Mouse (Mus musculus): ENCODE data around the gene Fndc3b.

Gene Fndc3b

DNA sequence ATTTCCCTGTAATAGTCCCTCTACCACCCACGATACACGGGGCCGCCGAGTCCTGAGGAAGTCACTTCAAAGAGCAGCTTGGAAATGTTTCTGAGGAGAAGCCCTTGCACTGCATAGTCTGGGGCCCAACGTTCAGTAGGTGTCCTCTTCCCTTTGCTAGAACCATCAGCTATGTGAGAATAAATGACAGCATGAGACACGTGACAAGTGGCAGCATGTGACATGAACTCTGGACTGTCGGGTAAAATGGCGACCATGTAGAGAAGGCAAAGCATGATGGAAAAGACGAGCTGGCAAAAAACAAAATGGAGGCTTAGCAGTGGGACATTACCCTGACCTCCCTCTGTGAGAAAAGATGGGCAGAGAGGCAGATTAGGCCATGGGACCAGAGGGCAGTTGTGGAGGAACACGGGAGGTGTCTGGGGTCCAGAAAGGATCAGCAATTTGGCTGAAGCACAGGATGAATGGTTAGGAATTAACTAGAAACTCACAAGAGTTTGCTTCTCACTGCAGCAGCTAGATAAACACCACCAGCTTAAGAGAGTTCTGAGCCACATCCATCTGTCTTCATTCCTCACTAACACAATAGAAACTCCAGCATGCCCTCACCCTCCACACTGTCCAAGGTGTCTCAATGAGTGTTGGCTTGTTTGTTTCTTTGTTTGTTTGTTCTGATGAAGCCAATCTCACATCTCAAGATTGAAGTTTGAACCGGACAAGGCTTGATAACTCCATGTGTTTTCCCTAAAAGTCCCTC lies 118.2 kb downstream of the Fndc3b start:
- DNase-seq (ENCODE audit: low spot score), result no peak

DNA sequence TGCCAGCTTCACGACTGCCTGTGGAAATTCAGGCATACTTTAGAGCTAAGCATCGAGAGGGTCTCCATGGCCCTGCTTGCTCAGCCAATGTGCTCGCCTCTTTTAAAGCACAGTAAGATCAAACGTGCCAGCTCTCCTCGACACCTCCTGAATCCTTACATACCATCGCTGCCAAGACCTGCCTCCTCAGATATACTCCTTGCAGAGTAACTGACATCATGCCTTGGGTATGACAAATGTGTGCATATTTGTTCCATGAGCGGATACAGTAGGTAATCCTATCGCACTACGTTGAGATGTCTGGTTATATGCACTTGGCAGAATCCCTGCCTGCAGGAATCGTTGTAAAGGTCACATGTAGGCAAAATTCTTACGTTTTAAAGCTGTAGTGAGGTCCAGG lies 120.3 kb downstream of the Fndc3b start:
- DNase-seq (ENCODE audit: low spot score), result no peak

DNA sequence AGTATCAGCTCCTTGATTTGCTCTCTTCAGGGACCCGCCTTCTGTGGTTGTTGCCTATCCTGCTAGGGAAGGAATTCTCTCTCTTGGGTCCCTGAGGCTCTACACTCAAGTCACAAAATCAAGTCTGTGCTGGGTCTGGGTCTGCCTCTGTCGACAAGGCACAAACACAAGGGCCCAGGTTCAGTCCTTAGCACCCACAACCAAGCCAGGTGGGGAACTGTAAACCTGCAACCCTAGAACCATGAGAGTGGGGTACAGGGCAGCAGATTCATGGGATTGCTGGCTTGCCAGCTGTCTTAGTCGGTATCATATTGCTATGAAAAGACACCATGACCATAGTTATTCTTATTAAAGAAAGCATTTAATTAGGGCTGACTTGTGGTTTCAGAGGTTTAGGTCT lies 121.8 kb downstream of the Fndc3b start:
- no peak for DNase-seq (ENCODE audit: low spot score)

DNA sequence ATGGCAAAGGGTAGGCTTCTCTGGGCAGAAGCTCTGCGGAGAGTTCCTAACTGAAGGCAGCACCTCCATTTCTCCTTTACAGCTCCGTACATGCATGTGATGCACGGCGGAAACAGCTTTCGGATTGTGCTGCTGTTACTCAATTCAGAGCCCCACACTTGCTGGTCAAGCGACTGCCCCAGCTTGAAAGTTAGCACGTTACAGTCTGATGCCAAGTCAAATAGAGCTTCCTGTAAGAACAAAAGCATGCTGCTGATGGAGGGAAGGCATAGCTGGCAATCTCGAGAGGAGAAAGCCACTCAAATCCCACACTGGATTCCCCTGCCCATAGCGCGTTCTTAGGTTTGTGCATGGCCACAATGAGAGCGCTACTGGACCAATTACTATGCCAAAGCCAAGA lies 122.5 kb downstream of the Fndc3b start:
- no peak for DNase-seq (ENCODE audit: low spot score)

DNA sequence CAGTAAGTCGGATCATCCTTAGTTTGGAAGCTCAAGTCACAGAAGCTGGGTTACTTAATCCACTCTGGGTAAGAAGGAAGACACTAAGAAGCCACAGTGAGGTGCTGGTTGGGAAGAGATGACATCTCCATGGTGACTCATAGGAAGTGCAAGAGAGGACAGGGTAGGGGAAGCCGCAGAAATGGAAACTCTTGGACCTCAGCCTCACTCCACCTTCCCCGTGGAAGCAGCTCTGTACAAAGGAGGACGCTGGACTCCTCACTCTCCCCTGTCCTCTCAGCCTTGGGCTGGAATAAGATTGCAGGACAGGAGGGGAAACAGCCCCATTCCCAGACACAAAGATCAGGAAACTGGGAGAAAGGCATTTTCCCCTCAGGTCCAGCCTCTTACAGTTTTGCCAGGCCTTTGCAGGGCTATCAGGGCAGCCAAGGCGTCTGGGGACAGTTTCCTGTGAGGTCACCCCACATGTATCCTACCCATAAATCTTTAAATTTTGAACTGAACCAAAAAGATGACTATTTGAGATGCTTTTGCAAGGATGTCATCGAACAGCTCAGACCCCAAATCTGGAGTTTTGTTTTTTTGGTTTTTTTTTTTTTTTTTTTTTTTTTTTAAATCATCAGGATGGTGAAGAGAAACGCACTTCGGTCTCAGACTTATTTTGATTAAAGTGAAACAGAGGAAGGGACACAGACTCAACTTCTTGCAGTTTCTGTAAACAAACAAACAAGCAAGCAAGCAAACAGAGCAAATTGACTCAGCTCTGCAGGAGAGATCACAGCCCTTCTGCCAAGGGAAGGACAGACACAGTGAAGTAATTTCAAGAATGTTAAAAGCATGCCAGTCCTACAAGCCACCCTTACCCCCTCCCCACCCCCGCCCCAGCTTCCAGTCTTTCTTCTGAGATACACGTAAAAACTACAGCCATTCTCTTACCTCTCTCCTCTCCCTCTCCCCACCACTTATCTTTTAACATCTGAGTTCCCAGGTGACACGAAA lies 126.2 kb downstream of the Fndc3b start:
- peak; percentile 19 for DNase-seq (ENCODE audit: low spot score)

DNA sequence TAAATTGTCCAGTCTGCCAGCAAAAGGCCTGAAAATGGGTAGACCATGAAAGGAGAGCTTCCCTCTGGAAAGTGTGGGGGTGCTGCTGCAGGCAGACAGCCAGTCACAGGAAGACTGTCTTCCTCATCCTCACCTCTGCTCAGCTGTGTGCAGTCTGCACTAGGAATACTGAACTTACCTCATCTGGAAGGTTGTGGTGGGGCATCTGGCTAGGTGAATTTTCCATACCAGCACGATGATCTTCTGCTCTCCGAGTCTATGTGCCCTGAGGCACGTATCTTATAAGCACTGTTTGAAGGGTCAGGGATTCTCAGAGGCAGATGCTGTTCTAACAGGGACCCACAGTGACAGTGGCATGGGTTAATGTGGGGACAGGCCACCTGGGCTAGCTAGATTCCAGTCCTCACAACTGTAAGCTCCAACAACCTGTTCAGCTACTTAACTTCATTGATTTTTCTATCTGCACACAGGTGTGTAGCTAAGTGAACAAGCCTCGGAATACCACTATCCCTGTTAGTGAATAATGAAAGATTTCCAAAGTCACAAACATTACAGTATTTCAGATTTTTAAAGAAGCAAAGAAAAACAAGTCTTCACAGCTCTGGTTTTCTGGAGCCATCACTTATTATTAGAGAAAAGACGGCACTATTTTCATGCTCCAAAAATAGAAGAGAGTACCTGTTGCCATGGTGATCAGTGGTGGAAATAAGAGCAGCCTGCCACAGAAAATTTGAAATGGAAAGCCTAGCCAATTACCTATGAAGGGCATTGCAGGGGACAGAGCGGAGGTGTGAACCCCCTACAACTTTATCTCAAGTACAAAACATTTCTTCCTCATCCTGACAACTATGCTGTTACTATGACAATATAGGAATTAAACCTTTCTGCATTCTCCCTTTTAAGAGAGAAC lies 128.9 kb downstream of the Fndc3b start:
- DNase-seq (ENCODE audit: low spot score), result no peak

DNA sequence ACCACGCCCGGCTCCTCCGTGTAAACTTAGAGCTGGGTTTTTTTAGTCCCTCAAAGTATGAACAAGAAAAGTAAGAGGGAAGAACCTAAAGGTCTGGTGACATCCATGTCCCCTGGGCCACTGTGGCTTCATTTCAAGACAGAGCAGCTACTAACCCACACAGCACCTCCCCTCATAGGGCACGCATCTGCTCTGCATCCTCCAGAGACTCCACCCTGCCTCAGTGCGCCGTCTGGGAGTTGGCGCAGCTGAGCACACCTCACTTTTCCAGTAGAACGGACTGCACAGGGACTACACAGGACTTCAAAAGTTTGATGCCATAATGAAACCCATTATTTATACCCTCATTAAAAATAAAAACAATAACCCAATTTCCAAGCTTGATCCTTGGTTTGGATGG lies 130.2 kb downstream of the Fndc3b start:
- no peak for DNase-seq (ENCODE audit: low spot score)

DNA sequence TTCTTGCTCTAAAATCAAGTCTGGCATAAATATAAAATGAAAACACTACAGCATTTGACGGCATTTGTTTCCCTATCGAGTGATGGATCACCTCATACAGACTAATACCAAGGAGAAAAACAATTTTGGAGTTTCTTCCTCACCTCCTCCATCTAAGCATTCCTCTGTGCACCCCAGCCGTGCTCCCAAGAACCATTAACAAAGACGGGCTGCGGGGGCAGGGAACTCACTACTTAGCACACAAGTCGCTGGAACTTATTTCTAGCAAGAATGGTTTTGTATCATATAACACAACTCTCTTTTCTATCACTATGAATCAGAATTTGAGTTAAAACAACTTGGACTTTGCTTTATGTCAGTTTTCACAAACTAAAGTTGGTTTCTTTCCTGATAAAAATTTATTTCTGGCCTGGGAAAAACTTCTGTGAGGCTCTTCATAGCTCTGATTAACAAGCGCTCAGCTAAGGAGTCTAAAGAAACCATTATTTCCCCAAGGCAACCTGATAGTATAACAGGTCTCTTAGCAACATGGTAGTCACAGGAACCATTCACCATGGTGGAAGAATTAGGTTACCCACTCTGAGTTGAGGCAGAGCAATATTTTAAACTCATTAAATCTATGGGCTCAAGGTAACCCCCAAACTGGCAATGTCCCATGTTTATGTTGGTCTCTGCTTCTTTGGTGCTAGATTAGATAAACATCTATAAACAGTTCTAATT lies 131.1 kb downstream of the Fndc3b start:
- no peak for DNase-seq (ENCODE audit: low spot score)

DNA sequence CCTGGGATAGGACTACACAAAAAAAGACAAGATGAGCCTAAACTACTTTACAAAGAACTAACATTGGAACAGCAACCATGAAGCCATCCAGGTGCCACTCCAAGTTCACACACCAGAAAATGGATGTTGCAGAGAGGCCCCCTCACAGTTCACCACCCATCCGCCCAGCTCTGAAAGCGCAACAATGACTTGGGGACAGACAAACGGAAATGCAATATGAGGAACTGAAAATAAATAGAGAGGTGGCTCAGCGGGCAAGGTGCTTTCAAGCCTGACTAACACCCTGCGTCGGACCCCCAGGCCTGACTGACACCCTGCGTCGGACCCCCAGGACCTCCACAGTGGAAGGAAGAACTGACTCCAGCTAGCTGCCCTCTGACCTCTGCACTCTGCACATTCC lies 131.9 kb downstream of the Fndc3b start:
- DNase-seq (ENCODE audit: low spot score), result no peak

DNA sequence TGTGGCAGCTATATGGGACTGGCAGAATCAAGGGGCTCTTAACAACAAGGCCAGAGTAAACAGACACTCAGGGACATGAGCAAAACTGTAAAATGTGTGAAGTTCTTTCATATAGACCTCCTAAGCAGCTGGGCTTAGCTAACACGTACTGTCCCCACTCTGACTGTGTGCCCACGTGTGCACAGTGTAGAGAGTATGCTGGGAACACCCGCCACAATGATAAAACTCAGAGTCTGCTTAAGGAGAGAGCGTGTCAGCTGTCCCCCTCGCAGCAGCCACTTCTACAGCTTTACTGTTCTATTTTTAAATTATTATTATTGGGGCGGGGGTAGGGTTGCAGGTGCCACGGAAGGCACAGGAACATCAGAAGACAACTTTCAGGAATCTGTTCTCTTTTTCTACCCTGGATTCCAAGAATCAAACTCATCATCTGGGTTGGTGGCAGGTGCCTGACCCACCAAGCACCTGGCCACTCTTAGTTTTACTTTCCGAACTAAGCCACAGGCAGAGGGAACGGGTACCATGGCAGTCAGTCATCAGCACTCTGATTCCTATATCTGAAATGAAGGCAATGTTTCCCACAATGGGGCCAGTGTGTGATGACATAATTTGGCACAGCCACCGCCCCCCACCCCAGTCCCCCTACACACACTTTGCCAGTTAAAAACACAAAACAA lies 133.6 kb downstream of the Fndc3b start:
- no peak for DNase-seq (ENCODE audit: low spot score)

DNA sequence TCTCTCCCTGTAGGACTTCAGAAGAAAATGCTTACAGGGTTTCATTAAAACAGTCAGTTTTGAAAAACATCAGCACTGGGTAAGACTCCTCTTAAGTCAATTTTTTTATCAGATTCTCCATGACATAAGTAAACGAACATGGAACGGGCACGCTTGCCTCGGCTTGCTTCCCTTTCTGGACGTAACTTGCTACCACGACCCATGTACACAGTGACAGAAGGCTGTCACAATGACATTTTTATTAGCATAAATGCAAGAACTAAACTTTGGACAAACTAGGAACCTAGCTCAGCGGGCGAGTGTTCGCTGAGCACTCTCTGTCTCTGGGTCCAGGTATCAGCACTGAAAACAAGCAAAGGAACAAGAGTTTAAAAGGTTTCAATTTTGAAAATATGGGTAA lies 136.9 kb downstream of the Fndc3b start:
- DNase-seq (ENCODE audit: low spot score), result no peak

DNA sequence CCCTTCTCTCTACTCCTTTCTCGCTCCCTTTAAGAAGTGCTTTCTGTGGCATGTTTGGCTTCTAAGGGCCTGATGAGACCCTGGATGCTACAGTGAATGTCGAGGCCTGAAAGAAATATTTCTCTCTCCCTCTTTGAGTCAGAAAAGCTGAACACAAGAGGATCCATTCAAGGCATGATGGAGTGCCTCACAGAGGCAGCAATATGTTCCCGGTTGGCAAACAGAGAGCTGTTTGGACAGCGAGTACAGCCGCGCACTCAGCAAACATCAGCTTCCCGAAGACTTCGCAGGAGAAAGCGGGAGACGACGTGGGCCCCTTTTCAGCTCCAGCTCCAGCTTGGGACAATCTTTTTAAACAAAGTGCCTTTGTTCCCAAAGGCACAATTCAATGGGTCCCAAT lies 137.6 kb downstream of the Fndc3b start:
- DNase-seq (ENCODE audit: low spot score), result no peak

DNA sequence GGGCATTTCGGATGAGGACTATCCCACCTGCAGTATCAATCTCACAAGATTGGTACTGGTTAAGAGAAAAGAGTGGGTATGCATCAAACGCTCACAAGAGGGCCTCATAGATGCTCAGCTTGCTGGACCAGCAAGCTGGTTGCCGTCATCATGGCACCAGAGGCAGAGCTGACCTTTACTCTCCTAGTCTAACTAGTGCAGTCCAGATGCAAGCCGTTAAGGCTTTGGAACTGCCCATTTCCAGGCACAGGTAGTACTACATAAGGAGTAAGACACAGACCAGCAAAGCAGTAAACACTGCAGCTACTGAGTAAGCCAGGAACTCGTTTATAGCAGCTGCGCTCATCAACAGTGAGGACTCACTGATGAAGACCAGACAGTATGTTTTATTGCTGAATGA lies 138.8 kb downstream of the Fndc3b start:
- peak; percentile 45 for DNase-seq (ENCODE audit: low spot score)

DNA sequence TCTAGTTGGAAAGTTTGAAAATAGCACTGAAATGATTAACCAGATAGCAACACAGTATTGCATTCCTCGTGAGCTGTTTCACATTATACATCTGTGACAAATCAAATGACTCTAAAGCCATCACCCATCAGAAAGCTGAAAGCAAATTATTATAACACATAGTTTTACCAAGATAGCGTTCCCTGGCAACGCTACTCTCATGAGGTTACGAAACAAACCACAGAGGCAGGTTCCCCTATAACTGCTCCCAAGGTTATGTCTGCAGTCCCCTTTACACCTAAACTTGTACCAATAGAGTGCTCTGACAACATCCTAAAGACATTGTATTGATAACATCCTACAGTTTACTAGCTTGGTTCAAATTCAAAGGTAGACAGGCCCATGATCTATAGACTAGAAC lies 145.8 kb downstream of the Fndc3b start:
- DNase-seq (ENCODE audit: low spot score), result no peak

DNA sequence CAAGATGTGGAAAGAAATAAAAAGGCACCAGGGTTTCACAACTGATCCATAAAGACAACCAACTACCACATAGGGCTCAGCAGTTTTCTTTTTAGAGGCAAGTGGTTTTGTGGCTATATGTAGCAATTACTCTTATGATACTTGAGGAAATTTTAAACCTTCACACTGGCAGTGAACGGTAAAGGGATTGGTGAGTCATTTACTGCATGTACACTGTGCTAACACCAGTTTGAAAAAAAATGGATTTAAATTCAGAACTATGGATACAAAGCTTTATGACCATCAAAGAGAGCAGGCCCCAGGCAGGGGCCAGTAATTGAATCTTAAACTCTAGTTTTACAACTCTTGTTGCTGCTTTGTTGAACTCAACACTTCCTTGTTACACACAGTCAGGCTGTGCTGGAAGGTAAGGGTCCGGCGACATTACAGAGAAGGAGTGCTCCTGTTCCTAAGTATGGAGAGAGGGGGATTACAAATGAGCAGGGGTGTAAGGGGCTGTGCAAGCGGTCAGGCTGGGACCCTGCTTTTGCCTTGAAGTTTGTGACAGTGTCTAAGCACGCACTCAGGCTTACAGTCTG lies 148.0 kb downstream of the Fndc3b start:
- DNase-seq (ENCODE audit: low spot score), result no peak

DNA sequence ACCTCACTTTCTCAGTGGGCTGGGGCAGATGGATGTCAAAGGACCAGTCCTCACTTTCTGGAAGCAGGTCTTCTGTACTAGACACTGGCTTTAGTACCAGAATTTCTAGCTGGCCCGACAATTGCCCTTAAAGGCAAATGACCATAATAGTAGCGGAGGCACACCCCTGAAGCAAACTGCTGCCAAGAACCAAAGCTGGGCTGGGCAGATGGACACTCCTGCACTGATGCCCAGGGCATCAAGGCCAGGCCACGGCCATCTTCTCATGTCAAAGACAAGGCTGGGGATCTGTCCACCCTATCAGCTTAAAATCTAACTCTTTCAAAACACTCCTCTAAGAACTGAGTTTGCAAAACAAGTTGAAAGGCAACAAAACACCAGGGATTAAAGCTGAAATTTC lies 148.6 kb downstream of the Fndc3b start:
- no peak for DNase-seq (ENCODE audit: low spot score)

DNA sequence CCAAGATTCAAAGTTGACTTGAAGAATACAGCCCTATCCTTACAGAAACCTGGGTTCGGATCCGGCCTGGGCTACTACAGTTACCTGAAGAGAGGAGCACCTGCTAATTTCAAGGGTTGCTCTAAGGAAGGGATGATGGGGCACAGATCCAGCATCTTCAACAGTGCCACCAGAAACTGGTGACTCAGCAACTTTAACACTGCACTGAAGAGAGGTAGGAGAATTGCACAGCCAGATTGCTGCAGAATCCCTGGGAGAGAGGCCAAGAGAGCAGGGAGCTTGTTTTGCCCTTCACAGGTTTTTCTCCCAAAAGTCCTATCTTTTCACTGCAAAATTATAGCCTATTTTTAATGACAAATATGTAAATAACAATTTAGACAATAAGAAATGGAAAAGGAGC lies 149.2 kb downstream of the Fndc3b start:
- DNase-seq (ENCODE audit: low spot score), result no peak

DNA sequence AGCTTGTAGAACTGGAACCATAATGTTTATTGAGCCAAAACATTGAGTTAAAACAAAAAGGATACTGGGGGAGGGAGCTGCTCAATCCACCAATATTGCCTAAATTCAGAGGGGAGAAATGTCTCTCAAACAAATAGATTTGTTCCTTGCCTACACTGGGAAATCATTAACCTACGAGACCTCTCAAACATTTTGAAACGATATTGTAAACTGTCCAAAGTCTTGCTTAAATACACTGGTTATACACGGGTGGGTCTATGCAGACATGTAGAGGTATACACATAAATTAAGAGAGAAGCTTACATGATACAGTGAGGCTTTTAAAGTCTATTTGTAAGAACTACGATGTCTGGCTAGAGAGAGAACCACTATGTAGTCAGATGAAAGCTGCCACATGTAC lies 151.8 kb downstream of the Fndc3b start:
- DNase-seq (ENCODE audit: low spot score), result no peak

DNA sequence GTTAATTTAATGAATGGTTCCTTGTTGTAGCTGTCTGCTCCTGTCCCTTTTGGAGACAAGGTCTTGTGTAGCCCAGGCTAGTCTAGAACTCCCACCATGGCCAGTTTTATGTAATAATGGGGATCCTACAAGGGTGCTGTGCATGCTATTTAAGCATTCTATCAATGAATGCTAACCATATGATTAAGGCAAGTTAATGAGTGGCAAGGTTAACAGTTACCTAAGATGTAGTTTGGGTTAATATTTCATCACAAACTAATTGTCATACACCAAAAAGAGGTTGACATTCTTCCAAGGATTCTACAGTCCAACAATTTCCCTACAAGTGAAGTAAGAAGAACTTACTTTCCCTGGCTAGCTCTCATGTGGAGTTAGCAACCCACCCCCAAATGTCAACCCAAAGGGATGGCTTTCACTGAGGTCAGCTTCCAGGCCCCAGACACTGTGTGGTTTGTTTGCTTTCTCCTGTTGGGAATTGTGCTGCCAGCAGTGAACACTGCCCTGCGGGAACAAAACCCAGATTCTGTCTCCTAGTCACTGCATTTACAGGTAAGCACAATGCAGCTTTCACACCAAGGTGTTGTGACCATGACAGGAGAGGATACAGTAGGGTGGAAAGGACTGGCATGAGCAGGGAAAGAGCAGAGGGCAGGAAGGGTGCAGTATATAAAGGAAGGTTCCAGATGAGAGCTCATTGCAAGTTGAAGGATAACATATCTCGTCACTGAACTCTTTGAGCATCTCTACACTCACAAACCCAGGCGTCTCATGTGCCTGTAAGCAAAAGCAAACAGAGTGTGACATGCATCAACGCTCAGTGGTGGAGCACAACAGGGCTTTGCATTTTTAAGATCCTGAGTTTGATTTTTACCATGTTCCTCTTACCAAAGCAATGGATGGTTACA lies 153.8 kb downstream of the Fndc3b start:
- DNase-seq (ENCODE audit: low spot score), result no peak

Data from MN1 (cell line).